Mouse (Mus musculus) lung, embryonic 16.5 days (tissue): ENCODE results near the gene Olfr1362. TPM values are rescaled to one million over a fixed set of nuclear protein-coding genes. Genes with fewer than 3 reads are reported as not detected.

ENCODE experiments used
- ATAC-seq: fragments of 200-750 bp; cut with Nextera tagmentation; 2 replicates; pipeline ENCODE4 v1.8.0; 2017; ENCODE audit warnings: low read depth, mild to moderate bottlenecking, moderate library complexity
- H3K27ac ChIP-seq: fragments of 300-500 bp; sonication (generic); 2 replicates; pipeline ENCODE4 v1.5.1; 2014; ENCODE audit warnings: mild to moderate bottlenecking, control low read depth, low read length
- H3K27me3 ChIP-seq: fragments of 300-500 bp; sonication (generic); 2 replicates; pipeline ENCODE4 v1.6.1; 2014; ENCODE audit warnings: low read depth, low read length, mixed read lengths; ENCODE audit not compliant: control insufficient read depth, insufficient read depth
- H3K36me3 ChIP-seq: fragments of 300-500 bp; sonication (generic); 2 replicates; pipeline ENCODE4 v1.6.1; 2014; ENCODE audit warnings: low read length; ENCODE audit not compliant: control insufficient read depth, insufficient read depth
- H3K4me1 ChIP-seq: fragments of 300-500 bp; sonication (generic); replicated peaks from 2 replicates; pipeline ENCODE4 v1.6.1; 2014; ENCODE audit warnings: low read length, mixed read lengths; ENCODE audit not compliant: control insufficient read depth, insufficient read depth
- H3K4me2 ChIP-seq: fragments of 300-500 bp; sonication (generic); 2 replicates; pipeline ENCODE4 v1.6.1; 2014; ENCODE audit warnings: low read depth, low read length, control low read depth
- H3K4me3 ChIP-seq: fragments of 300-500 bp; sonication (generic); 2 replicates; pipeline ENCODE4 v1.5.1; 2014; ENCODE audit warnings: mild to moderate bottlenecking, low read length, control low read depth
- H3K9ac ChIP-seq: fragments of 300-500 bp; sonication (generic); 2 replicates; pipeline ENCODE4 v1.6.1; 2014; ENCODE audit warnings: low read length, control low read depth
- H3K9me3 ChIP-seq: fragments of 300-500 bp; sonication (generic); 2 replicates; pipeline ENCODE4 v1.6.1; 2016; ENCODE audit warnings: low read length; ENCODE audit not compliant: control insufficient read depth
- WGBS: fragments of 180-500 bp; shearing (Covaris S2); extraction: QIAGEN DNeasy Blood & Tissue Kit; methylation state at CpG from one replicate; pipeline ENCODE4 v1.1.7; 2014; 5-methylcytosine and 5-hydroxymethylcytosine counted together
- polyA plus RNA-seq: library from polyadenylated mRNA; unstranded; fragments of >200 nt; fragmentation: Nextera tagmentation; extraction: Ambion mirVana; gene quantifications from 2 replicates; pipeline ENCODE4 v1.2.1, GENCODE M21; 2015

Gene Olfr1362
- polyA plus RNA-seq = not detected in 2 replicates

GRCm38 (mm10) chr13:21613922-21614321, at the start of gene Olfr1362:
Olfr1362 (minus strand) TSS chr13:21614022.
- Histone ChIP-seq H3K9me3 (no peaks in the 10 kb centered on the region), H3K4me2 (no peak within 1 kb of the TSS), H3K9ac (no peak within 1 kb of the TSS), H3K36me3 (no peaks in the 10 kb centered on the region), H3K27ac (no peak within 1 kb of the TSS), H3K4me1 (no peaks in the 10 kb centered on the region), H3K27me3 (no peaks in the 10 kb centered on the region), H3K4me3 (no peak within 1 kb of the TSS)
- ATAC-seq = no peak

GRCm38 (mm10) chr13:21663286-21663685, 49.5 kb upstream of the Olfr1362 start, which contains the start of gene Olfr1361:
Olfr1361 (minus strand) TSS chr13:21663386.
- Histone ChIP-seq H3K27ac (no peak within 1 kb of the TSS), H3K36me3 (no peaks in the 10 kb centered on the region), H3K9ac (no peak within 1 kb of the TSS), H3K4me3 (no peak within 1 kb of the TSS), H3K4me1 (no peaks in the 10 kb centered on the region), H3K4me2 (no peak within 1 kb of the TSS), H3K9me3 (no peaks in the 10 kb centered on the region), H3K27me3 (no peaks in the 10 kb centered on the region)
- WGBS = 65% methylated on average over 2 of the region's 2 CpGs
- no peak for ATAC-seq

- Histone ChIP-seq H3K4me3 (no peak within 1 kb of the TSS), H3K27ac (no peak within 1 kb of the TSS), H3K27me3 (no peaks in the 10 kb centered on the region), H3K9me3 (no peaks in the 10 kb centered on the region; the same call in 1 of the 2 replicates), H3K4me2 (no peak within 1 kb of the TSS), H3K4me1 (no peaks in the 10 kb centered on the region), H3K9ac (no peak within 1 kb of the TSS), H3K36me3 (no peaks in the 10 kb centered on the region)
- 87% methylated on average over 2 of the region's 2 CpGs for WGBS
- no peak for ATAC-seq
Measured at GRCm38 (mm10) chr13:21642418-21642817, 28.6 kb upstream of the Olfr1362 start, which contains the start of gene Olfr11. Olfr11 (minus strand) TSS chr13:21642518.

- Histone ChIP-seq H3K27me3 (no peaks in the 10 kb centered on the region), H3K9ac (no peak overlapping the region), H3K9me3 (no peaks in the 10 kb centered on the region), H3K27ac (no peak overlapping the region), H3K36me3 (no peaks in the 10 kb centered on the region), H3K4me1 (no peaks in the 10 kb centered on the region), H3K4me3 (no peak overlapping the region), H3K4me2 (no peak overlapping the region)
- no peak for ATAC-seq
- WGBS = 55% methylated on average over 2 of the region's 2 CpGs
Measured at GRCm38 (mm10) chr13:21591618-21592017, 22.2 kb downstream of the Olfr1362 start.

GRCm38 (mm10) chr13:21581659-21582058, 32.2 kb downstream of the Olfr1362 start, which contains the start of gene Olfr1364:
Olfr1364 (minus strand) TSS chr13:21581759.
- ATAC-seq = no peak
- H3K27me3 ChIP-seq = no peaks in the 10 kb centered on the region
- WGBS = 84% methylated on average over 2 of the region's 2 CpGs

More at GRCm38 (mm10) chr13:21581659-21582058, 32.2 kb downstream of the Olfr1362 start, which contains the start of gene Olfr1364:
- Histone ChIP-seq H3K4me3 (no peak within 1 kb of the TSS), H3K4me1 (no peaks in the 10 kb centered on the region), H3K27ac (no peak within 1 kb of the TSS), H3K9ac (no peak within 1 kb of the TSS), H3K4me2 (no peak within 1 kb of the TSS), H3K36me3 (no peaks in the 10 kb centered on the region), H3K9me3 (no peaks in the 10 kb centered on the region)

Other genes starting within 250 kb of the Olfr1362 start
- 84.4 and 85.3 TPM in 2 replicates for gene Zkscan3, start 211.3 kb downstream of the Olfr1362 start, polyA plus RNA-seq
- 3.3 and 3.7 TPM in 2 replicates for gene Pgbd1, start 173.0 kb downstream of the Olfr1362 start, polyA plus RNA-seq
- 35.1 and 39.0 TPM in 2 replicates for gene Zscan26, start 160.3 kb downstream of the Olfr1362 start, polyA plus RNA-seq
- 3.7 and 4.0 TPM in 2 replicates for gene Nkapl, start 145.5 kb downstream of the Olfr1362 start, polyA plus RNA-seq
- 2.8 and 3.9 TPM in 2 replicates for gene Zkscan4, start 135.1 kb downstream of the Olfr1362 start, polyA plus RNA-seq
- not detected in 2 replicates for gene Gm10065, start 134.6 kb downstream of the Olfr1362 start, polyA plus RNA-seq
- 0.80 and 1.4 TPM in 2 replicates for gene AK157302, start 118.8 kb downstream of the Olfr1362 start, polyA plus RNA-seq
- gene Gm11273, start 112.6 kb downstream of the Olfr1362 start, polyA plus RNA-seq = 5.8 and 9.4 TPM in 2 replicates
- 5.8 and 6.3 TPM in 2 replicates for gene Zkscan8, start 82.9 kb downstream of the Olfr1362 start, polyA plus RNA-seq
- gene Olfr1366, start 71.2 kb downstream of the Olfr1362 start, polyA plus RNA-seq = 0.11 and 0.24 TPM in 2 replicates
- 0.04 TPM in 1 of 2 replicates, not detected in the other for gene Olfr1535, start 54.1 kb downstream of the Olfr1362 start, polyA plus RNA-seq
- not detected in 2 replicates for gene Olfr1364, start 32.3 kb downstream of the Olfr1362 start, polyA plus RNA-seq
- gene Olfr11, start 28.5 kb upstream of the Olfr1362 start, polyA plus RNA-seq = not detected in 2 replicates
- not detected in 2 replicates for gene Olfr1361, start 49.4 kb upstream of the Olfr1362 start, polyA plus RNA-seq
- gene Olfr1360, start 63.4 kb upstream of the Olfr1362 start, polyA plus RNA-seq = not detected in 2 replicates
- gene Olfr1359, start 84.1 kb upstream of the Olfr1362 start, polyA plus RNA-seq = not detected in 2 replicates
- 3.4 and 4.5 TPM in 2 replicates for gene Hist1h2bl, start 102.1 kb upstream of the Olfr1362 start, polyA plus RNA-seq
- 33.0 and 45.8 TPM in 2 replicates for gene Hist1h2ai, start 102.4 kb upstream of the Olfr1362 start, polyA plus RNA-seq
- 13.5 and 20.4 TPM in 2 replicates for gene Hist1h3h, start 103.6 kb upstream of the Olfr1362 start, polyA plus RNA-seq
- 4.9 and 5.8 TPM in 2 replicates for gene Hist1h2bm, start 108.0 kb upstream of the Olfr1362 start, polyA plus RNA-seq
- gene Hist1h4j, start 121.0 kb upstream of the Olfr1362 start, polyA plus RNA-seq = 1.3 and 1.4 TPM in 2 replicates
- gene Hist1h4k, start 136.5 kb upstream of the Olfr1362 start, polyA plus RNA-seq = 2.0 and 5.4 TPM in 2 replicates
- gene Hist1h2ak, start 139.8 kb upstream of the Olfr1362 start, polyA plus RNA-seq = 31.5 and 35.8 TPM in 2 replicates
- 5.8 and 7.8 TPM in 2 replicates for gene Hist1h2bn, start 140.1 kb upstream of the Olfr1362 start, polyA plus RNA-seq
- 23.4 and 24.2 TPM in 2 replicates for gene Hist1h1b, start 166.6 kb upstream of the Olfr1362 start, polyA plus RNA-seq
- gene Hist1h3i, start 169.3 kb upstream of the Olfr1362 start, polyA plus RNA-seq = 103 and 124 TPM in 2 replicates
- 1.8 and 5.1 TPM in 2 replicates for gene Hist1h2an, start 173.2 kb upstream of the Olfr1362 start, polyA plus RNA-seq
- 1.0 and 1.2 TPM in 2 replicates for gene Hist1h2bp, start 173.4 kb upstream of the Olfr1362 start, polyA plus RNA-seq
- gene Hist1h2bq, start 196.2 kb upstream of the Olfr1362 start, polyA plus RNA-seq = 24.2 and 25.0 TPM in 2 replicates
- 3.4 TPM in 1 of 2 replicates, not detected in the other for gene Hist1h2ao, start 196.4 kb upstream of the Olfr1362 start, polyA plus RNA-seq
- not detected in 2 replicates for gene Hist1h4m, start 197.7 kb upstream of the Olfr1362 start, polyA plus RNA-seq
- 19.0 and 22.4 TPM in 2 replicates for gene Hist1h4n, start 218.2 kb upstream of the Olfr1362 start, polyA plus RNA-seq
- 3,144 and 3,910 TPM in 2 replicates for gene Hist1h2ap, start 219.5 kb upstream of the Olfr1362 start, polyA plus RNA-seq
- gene Hist1h2br, start 219.7 kb upstream of the Olfr1362 start, polyA plus RNA-seq = 26.3 and 29.0 TPM in 2 replicates